Mouse (Mus musculus) midbrain, embryonic 12.5 days (tissue): ENCODE measurements at regions not wholly inside any gene's neighbourhood (a gene's known extent, or its start where the extent isn't known, plus 50 kb on each side); places are given as distances from the start of the nearest gene placed in this dataset.
A peak's percentile ranks its signal among the peaks of the same experiment; 100 is the strongest.

Source experiments
- ATAC-seq: fragments of 200-750 bp; cut with Nextera tagmentation; 2 replicates; pipeline ENCODE4 v1.8.0; 2017; ENCODE audit warnings: low read depth, moderate TSS enrichment, moderate library complexity; ENCODE audit not compliant: low FRiP score
- H3K27ac ChIP-seq: fragments of 300-500 bp; sonication (generic); replicated peaks from 2 replicates; pipeline ENCODE4 v1.5.1; 2016; ENCODE audit warnings: mild to moderate bottlenecking
- H3K27me3 ChIP-seq: fragments of 300-500 bp; sonication (generic); 2 replicates; pipeline ENCODE4 v1.6.1; 2016; ENCODE audit warnings: mild to moderate bottlenecking
- H3K36me3 ChIP-seq: fragments of 300-500 bp; sonication (generic); 2 replicates; pipeline ENCODE4 v1.6.1; 2016
- H3K4me1 ChIP-seq: fragments of 300-500 bp; sonication (generic); 2 replicates; pipeline ENCODE4 v1.6.1; 2016
- H3K4me2 ChIP-seq: fragments of 300-500 bp; sonication (generic); replicated peaks from 2 replicates; pipeline ENCODE4 v1.6.1; 2016; ENCODE audit warnings: mild to moderate bottlenecking, moderate library complexity
- H3K4me3 ChIP-seq: fragments of 300-500 bp; sonication (generic); 2 replicates; pipeline ENCODE4 v1.5.1; 2016; ENCODE audit warnings: mild to moderate bottlenecking
- H3K9ac ChIP-seq: fragments of 300-500 bp; sonication (generic); replicated peaks from 2 replicates; pipeline ENCODE4 v1.6.1; 2016; ENCODE audit warnings: mild to moderate bottlenecking, moderate library complexity
- H3K9me3 ChIP-seq: fragments of 300-500 bp; sonication (generic); 2 replicates; pipeline ENCODE4 v1.6.1; 2016; ENCODE audit warnings: mild to moderate bottlenecking
- WGBS: fragments of 180-500 bp; shearing (Covaris S2); methylation state at CpG from one replicate; pipeline ENCODE4 v1.1.7; 2016; 5-methylcytosine and 5-hydroxymethylcytosine counted together

DNA sequence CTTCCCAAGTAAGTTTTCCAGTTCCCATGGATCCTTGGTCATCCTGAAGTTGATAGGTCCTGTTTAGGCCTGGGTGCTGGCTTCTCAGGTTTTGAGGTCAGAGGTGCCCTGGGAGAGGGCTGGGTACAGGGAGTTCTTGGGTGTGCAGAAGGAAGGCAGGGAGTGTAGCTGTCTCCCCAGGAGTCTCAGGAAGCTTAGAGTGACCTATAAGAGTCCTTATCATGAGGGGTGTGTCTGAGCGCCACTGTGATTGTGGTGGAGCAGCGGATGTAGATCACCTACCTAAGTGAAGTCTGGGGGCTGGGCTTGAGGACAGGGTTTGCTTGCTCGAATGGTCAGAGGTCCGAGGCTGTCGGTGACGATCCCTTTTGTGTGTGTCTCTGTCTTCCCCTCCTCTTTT lies 148.8 kb upstream of the Pitx1 start:
- Histone ChIP-seq H3K27me3 (peaks cover 53% of the 10 kb centered on the region), H3K36me3 (no peaks in the 10 kb centered on the region), H3K9me3 (no peaks in the 10 kb centered on the region), H3K9ac (no peak overlapping the region), H3K27ac (no peak overlapping the region), H3K4me1 (peaks cover 19% of the 10 kb centered on the region), H3K4me3 (no peak overlapping the region), H3K4me2 (no peak overlapping the region)
- 32% methylated on average over 6 of the region's 6 CpGs for WGBS
- ATAC-seq, result no peak

DNA sequence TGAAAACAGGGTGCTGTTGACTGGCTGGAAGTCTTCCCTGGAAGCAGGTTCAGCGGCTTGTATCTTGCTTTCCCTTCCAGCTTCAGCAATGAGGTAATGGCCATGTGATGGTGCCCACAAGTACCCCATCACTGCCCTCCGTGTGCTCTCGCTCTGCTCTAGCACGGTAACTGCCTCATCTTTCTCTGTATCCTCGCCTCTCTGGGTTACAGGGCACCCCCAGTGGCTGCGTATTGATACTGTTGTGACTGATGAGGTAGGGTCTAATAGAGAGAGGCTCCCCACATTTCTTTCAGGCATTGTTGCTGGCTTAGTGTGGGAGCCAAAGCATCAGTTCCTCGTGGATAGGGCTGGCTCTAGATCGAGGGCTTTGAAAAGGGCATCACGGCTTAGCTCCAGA lies 147.9 kb upstream of the Pitx1 start:
- 50% methylated on average over 9 of the region's 9 CpGs for WGBS
- Histone ChIP-seq H3K36me3 (no peaks in the 10 kb centered on the region), H3K9ac (no peak overlapping the region), H3K9me3 (no peaks in the 10 kb centered on the region), H3K27me3 (peaks cover 58% of the 10 kb centered on the region), H3K4me2 (no peak overlapping the region), H3K27ac (no peak overlapping the region), H3K4me1 (peaks cover 19% of the 10 kb centered on the region), H3K4me3 (no peak overlapping the region)
- ATAC-seq, result no peak

DNA sequence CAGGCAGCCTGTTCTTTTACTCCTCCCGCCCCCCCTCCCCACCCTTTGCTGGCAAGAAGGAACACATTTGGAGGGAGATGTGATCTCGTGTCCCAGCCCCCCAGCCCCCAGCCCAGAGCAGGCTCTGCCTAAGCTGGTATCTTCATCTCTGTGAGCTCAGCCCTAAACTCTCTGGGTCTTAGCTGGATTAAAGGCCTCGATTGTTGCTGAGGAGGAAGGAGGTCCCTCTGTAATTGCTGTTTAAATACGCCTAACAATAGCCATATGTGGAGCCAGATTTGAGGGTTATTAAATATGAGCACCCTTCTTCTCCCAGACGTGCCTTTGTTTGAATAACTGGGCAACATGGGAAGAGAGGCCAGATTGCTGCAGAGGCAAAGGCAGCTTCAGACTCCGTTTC lies 145.0 kb upstream of the Pitx1 start:
- ATAC-seq, result no peak
- H3K4me2 ChIP-seq, result no peak overlapping the region
- WGBS, result 42% methylated on average over 6 of the region's 6 CpGs
- no peaks in the 10 kb centered on the region for H3K36me3 ChIP-seq
- no peak overlapping the region for H3K27ac ChIP-seq
- peaks cover 27% of the 10 kb centered on the region for H3K4me1 ChIP-seq
- H3K9ac ChIP-seq, result no peak overlapping the region
- peaks cover 47% of the 10 kb centered on the region for H3K27me3 ChIP-seq
- H3K9me3 ChIP-seq, result no peaks in the 10 kb centered on the region
- H3K4me3 ChIP-seq, result no peak overlapping the region

DNA sequence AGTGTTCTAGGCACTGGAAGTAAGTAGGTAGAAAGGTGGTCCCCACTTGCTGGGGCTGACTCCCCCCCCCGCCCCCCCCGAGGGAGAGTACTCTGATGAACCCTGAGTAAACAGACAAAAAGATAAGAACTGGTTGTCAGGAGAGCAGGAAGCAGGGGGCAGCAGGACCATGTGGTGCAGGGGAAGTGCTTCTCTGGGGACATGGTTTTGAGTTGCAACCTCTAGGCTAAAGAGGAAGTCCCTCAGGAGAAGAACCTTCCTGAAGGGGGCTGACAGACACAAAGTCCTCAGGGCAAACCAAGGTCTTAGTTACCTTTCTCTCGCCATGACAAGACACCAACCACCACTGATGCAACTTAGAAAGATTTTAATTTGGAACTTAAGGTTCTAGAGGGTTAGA lies 141.9 kb upstream of the Pitx1 start:
- no peak overlapping the region for H3K9ac ChIP-seq
- H3K36me3 ChIP-seq, result no peaks in the 10 kb centered on the region
- H3K4me1 ChIP-seq, result peaks cover 12% of the 10 kb centered on the region; the same call in 1 of the 2 replicates
- 83% methylated on average over 3 of the region's 3 CpGs for whole genome bisulfite sequencing
- H3K4me2 ChIP-seq, result no peak overlapping the region
- H3K27me3 ChIP-seq, result peaks cover 29% of the 10 kb centered on the region
- H3K27ac ChIP-seq, result no peak overlapping the region
- H3K4me3 ChIP-seq, result no peak overlapping the region
- no peak for ATAC-seq
- no peaks in the 10 kb centered on the region for H3K9me3 ChIP-seq

DNA sequence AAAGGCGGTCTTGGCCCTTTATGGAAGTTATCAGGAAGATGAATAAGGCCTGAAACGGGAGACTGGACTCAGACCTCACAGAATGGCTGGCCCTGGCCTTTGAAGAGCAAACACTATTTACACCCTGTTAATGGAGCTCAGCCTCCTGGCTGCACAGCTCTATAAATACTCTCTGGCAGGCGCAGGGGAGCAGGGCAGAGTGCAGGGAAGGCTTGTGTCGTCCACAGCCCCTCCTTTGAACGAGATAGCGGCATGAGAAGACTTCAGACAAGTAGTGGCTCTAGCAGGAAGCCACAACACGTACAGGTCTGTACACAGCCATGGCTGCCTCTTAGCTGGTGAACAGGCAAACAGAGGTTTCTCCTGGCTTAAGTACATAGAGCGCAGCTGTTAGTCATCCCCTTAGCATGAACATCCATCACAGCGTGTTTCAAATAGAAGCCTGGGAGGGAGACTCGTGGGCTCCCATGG lies 141.0 kb upstream of the Pitx1 start:
- 60% methylated on average over 10 of the region's 10 CpGs for WGBS
- H3K4me2 ChIP-seq, result no peak overlapping the region
- no peaks in the 10 kb centered on the region for H3K36me3 ChIP-seq
- no peak overlapping the region for H3K4me3 ChIP-seq
- H3K9me3 ChIP-seq, result no peaks in the 10 kb centered on the region
- peaks cover 20% of the 10 kb centered on the region for H3K27me3 ChIP-seq
- H3K4me1 ChIP-seq, result peaks cover 12% of the 10 kb centered on the region; the same call in 1 of the 2 replicates
- H3K27ac ChIP-seq, result 0 out of 2 replicates have a peak overlapping the region, but pooled peaks have one; percentile 22
- ATAC-seq, result no peak
- no peak overlapping the region for H3K9ac ChIP-seq

DNA sequence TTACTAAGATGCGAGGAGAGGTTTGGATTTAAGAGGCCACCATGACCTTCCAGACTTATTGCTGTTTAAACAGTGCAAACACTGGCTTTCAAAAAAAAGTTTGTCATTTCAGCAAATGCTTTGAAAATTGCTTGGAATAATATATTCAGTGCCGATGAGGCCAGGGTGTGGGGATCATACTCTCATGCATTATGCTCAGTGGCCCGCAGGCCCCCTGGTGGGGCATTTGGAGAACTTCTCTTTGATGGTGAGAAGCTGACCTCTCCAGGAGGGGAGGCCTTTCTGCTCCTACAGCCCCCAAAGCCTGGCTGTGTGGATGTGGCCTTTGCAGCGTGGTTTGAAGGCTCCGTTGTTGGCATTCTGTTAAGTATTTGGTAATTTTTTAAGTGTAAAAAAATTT lies 138.1 kb upstream of the Pitx1 start:
- Histone ChIP-seq H3K4me2 (no peak overlapping the region), H3K4me3 (no peak overlapping the region), H3K9ac (no peak overlapping the region), H3K4me1 (peaks cover 8% of the 10 kb centered on the region; the same call in 1 of the 2 replicates), H3K27ac (no peak overlapping the region), H3K9me3 (0 out of 2 replicates have a peak, but pooled peaks cover 9% of the 10 kb centered on the region), H3K36me3 (no peaks in the 10 kb centered on the region), H3K27me3 (peaks cover 13% of the 10 kb centered on the region)
- no peak for ATAC-seq
- WGBS, result 46% methylated on average over 5 of the region's 5 CpGs

DNA sequence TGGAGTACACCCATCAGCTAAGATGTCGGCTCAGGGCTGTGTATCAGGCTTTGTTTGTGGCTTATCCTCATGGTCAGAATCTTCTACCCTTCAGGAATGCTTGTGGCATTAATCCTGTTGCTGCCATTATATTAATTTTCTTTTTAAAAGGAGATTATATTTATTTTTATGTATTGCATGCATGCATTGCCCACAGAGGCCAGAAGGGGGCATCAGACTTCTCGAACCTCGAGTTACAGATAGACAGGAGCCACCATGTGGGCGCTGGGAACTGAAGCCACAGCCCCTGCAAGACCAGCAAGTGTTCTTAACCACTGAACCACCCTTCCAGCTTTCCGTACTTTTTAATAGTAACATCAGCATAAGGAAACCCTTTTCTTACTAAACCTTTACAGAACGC lies 134.7 kb upstream of the Pitx1 start:
- H3K9me3 ChIP-seq, result 0 out of 2 replicates have a peak, but pooled peaks cover 9% of the 10 kb centered on the region
- H3K36me3 ChIP-seq, result no peaks in the 10 kb centered on the region
- no peak overlapping the region for H3K9ac ChIP-seq
- H3K4me2 ChIP-seq, result no peak overlapping the region
- H3K27me3 ChIP-seq, result peaks cover 20% of the 10 kb centered on the region
- H3K4me1 ChIP-seq, result peaks cover 7% of the 10 kb centered on the region; the same call in 1 of the 2 replicates
- no peak overlapping the region for H3K4me3 ChIP-seq
- WGBS, result 87% methylated on average over 6 of the region's 6 CpGs
- H3K27ac ChIP-seq, result no peak overlapping the region
- ATAC-seq, result no peak

DNA sequence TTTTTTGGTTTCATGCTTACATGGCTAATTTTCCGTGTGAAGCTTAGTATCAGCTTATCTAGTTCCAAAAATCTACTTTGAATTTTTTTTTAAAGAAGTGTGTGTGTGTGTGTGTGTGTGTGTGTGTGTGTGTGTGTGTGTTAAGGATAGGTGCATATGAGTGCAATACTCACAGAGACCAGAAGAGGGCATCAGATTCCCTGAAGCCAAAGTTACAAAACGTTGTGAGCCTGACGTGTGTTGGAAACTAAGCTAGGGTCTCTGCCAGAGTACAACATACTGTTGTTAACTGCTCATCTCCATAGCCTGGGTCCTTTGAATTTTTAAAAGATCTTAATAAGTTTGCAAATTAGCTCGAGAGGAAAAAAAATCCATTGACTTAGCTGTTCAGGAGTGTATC lies 133.5 kb upstream of the Pitx1 start:
- peaks cover 7% of the 10 kb centered on the region; the same call in 1 of the 2 replicates for H3K4me1 ChIP-seq
- no peak overlapping the region for H3K4me3 ChIP-seq
- no peak overlapping the region for H3K4me2 ChIP-seq
- 86% methylated on average over 4 of the region's 4 CpGs for WGBS
- no peak for ATAC-seq
- H3K27me3 ChIP-seq, result peaks cover 31% of the 10 kb centered on the region
- no peak overlapping the region for H3K9ac ChIP-seq
- no peaks in the 10 kb centered on the region for H3K36me3 ChIP-seq
- H3K27ac ChIP-seq, result no peak overlapping the region
- 0 out of 2 replicates have a peak, but pooled peaks cover 9% of the 10 kb centered on the region for H3K9me3 ChIP-seq

DNA sequence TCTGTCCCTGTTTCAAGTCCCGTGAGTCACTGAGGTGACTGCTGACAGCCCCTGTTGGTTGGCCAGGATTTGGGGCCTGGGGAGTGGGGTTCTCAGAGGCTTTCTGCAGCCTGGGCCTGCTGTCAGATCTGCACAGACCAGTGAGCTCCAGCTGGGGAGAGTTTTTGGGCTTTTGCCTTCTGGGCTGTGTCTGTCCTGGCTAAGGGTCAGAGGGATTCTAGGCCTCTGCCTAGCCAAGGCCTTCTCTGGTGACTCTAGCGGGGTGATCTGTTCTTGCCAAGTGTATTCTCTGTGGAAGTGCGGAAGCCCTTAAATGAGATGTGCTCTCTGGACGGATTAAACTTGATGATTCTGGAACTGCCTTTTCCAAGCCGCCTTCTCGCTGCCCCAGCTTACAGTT lies 131.2 kb upstream of the Pitx1 start:
- Histone ChIP-seq H3K4me3 (no peak overlapping the region), H3K27ac (no peak overlapping the region), H3K4me2 (no peak overlapping the region), H3K36me3 (no peaks in the 10 kb centered on the region), H3K27me3 (peaks cover 42% of the 10 kb centered on the region), H3K4me1 (peaks cover 20% of the 10 kb centered on the region; the same call in 1 of the 2 replicates), H3K9ac (no peak overlapping the region), H3K9me3 (0 out of 2 replicates have a peak, but pooled peaks cover 9% of the 10 kb centered on the region)
- ATAC-seq, result no peak
- 80% methylated on average over 6 of the region's 6 CpGs for WGBS

DNA sequence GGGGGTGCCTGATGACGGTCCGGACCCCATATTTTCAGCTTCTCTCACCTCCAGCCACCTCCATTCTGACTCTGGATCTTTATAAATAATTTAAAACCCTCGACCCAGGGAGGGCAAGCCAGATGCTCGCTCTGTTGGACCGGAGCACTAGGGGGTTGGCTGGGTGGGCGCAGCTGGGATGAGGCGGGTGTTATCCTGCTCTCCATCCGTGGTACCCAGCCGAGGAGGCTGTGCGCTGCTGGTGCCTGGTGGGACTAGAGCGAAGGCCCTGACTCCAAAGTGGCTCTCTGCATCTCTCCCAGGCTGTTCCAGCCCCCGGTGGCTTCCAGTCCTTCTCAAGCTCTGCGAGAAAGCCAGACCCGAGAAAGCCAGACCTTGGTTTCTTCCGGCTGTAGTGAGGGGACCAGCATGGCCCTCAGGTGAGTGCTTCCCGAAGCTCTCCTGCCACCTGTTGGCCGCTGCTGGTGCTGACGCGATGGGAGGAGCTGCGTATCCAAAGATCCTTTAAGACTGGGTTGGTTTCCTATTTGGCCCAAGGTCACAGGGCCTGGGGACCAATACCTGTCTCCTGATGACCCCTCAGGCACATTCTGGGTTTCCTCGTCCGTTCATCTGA lies 127.1 kb upstream of the Pitx1 start:
- Histone ChIP-seq H3K4me3 (peak overlapping the region; percentile 37), H3K9me3 (no peaks in the 10 kb centered on the region), H3K4me1 (peaks cover 21% of the 10 kb centered on the region; the same call in 1 of the 2 replicates), H3K9ac (0 out of 2 replicates have a peak overlapping the region, but pooled peaks have one; percentile 32), H3K27me3 (peaks cover 51% of the 10 kb centered on the region), H3K27ac (0 out of 2 replicates have a peak overlapping the region, but pooled peaks have one; percentile 6), H3K4me2 (peak overlapping the region; percentile 58), H3K36me3 (no peaks in the 10 kb centered on the region)
- peak; percentile 76 for ATAC-seq
- 4% methylated on average over 22 of the region's 22 CpGs for WGBS

DNA sequence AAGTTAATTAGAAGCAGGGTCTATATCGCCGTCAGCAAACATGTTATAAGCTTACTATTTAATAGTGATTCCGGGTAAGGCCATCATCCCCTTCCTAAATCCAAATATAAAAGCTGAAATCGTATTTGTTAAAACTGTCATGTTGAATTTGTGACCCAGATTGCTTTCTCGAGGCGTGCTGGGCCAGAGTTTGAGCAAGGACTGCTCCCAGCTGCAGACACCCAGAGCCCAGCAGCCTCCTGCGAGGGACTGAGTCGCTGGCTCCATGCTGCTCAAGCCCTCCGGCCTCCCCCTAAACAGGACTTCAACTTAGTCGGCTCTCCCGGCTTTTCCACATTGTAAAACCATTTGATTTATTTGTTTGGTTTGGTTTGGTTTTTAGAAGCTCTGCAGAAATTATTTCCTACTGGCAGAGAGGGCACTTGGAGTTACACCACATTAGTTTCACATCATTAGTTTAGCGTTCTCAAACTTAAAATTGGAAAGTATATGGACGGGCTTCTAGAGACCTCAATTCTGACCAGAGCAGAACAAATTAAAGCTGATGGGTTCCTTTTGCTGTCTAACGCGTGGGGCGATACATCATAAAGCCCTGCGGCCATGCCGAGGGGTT lies 126.4 kb upstream of the Pitx1 start:
- H3K4me1 ChIP-seq, result peaks cover 25% of the 10 kb centered on the region; the same call in 1 of the 2 replicates
- no peaks in the 10 kb centered on the region for H3K9me3 ChIP-seq
- ATAC-seq, result 0 out of 2 replicates have a peak, but pooled peaks have one; percentile 44
- no peaks in the 10 kb centered on the region for H3K36me3 ChIP-seq
- H3K9ac ChIP-seq, result no peak overlapping the region
- peaks cover 53% of the 10 kb centered on the region for H3K27me3 ChIP-seq
- H3K4me2 ChIP-seq, result peak overlapping the region; percentile 58
- H3K27ac ChIP-seq, result 0 out of 2 replicates have a peak overlapping the region, but pooled peaks have one; percentile 6
- WGBS, result 13% methylated on average over 18 of the region's 18 CpGs
- H3K4me3 ChIP-seq, result peak overlapping the region; percentile 37

DNA sequence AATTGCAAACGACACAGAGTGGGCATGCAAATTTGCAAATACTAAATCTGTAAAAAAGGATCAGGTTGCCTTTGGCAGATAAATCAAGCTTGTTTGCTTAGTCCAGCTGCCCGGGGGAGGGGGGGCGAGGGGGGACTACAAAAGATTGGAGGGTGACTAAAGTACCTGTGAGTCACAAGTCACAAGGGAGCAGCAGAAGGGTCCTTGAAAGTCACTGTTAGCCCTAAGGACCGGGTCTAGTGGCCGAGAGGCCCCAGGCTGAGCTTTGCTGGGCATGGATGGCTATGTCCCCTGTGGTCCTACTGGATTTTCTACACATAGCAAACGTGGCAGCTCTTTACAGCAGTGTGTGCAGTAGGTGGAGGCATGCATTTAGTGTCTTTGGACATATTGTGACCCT lies 118.4 kb upstream of the Pitx1 start:
- H3K9ac ChIP-seq, result no peak overlapping the region
- H3K27ac ChIP-seq, result no peak overlapping the region
- no peak for ATAC-seq
- no peaks in the 10 kb centered on the region for H3K36me3 ChIP-seq
- H3K4me1 ChIP-seq, result 0 out of 2 replicates have a peak, but pooled peaks cover 6% of the 10 kb centered on the region
- no peak overlapping the region for H3K4me2 ChIP-seq
- no peak overlapping the region for H3K4me3 ChIP-seq
- WGBS, result 76% methylated on average over 6 of the region's 6 CpGs
- H3K27me3 ChIP-seq, result peaks cover 56% of the 10 kb centered on the region
- no peaks in the 10 kb centered on the region for H3K9me3 ChIP-seq
